Mouse (Mus musculus) olfactory bulb, adult 2 months (tissue): Measurements from ENCODE around the gene Ptprg.

Experiments used
- CTCF ChIP-seq: fragments of 200-500 bp; IDR thresholded peaks from 2 replicates; pipeline ENCODE4 v1.5.1; 2012; ENCODE audit warnings: low read depth, mild to moderate bottlenecking, low read length, moderate library complexity; ENCODE audit not compliant: insufficient read depth
- POLR2A ChIP-seq: fragments of 200-500 bp; IDR thresholded peaks from 2 replicates; pipeline ENCODE4 v1.6.1; 2012; ENCODE audit warnings: mild to moderate bottlenecking, low read depth, low read length, moderate library complexity; ENCODE audit not compliant: insufficient read depth

DNA sequence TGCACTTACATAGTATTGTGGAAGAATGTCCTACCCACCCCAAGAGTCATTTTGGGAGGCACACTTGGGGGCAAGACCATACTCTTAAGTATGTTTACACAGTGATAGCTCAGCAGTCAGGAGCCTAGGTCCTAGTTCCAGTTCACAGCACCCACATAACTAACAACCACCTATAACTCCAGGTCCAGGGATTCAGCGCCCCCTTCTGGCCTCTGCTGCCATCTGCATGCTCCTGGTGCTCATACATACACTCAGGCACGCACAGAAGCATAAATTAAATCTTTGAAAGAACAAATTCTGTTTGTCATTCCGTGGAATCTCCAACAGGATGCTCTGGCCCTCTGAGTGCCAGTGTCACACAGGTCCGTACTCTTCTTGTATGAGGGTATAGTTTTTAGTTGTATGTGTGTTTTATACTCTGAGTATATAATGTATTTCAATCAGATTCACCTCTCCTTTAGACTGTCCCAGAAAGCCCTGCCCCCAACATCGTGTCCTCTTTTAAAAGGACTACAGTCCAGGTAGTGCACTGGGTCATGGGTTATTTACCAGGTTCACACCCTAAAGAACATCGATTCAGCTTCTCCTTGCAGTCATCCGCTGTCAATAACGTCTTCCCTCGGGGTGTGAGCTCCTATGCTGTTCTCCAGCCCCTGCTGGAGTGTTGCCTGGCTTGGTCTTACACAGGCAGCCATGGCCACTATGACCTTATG, 157.2 kb downstream of the Ptprg start:
- no peak for TF ChIP-seq POLR2A
- no peak for TF ChIP-seq CTCF
